Mouse (Mus musculus): ENCODE results near the gene Minpp1. TPM values are rescaled to one million over a fixed set of nuclear protein-coding genes. Genes with fewer than 3 reads are reported as not detected.
"Not testable (repeated sequence)": the region's sequence is repeated elsewhere in the genome, so short reads cannot be mapped to it uniquely, and the experiment has no call there.

Minpp1 gene
- polyA plus RNA-seq, 1 experiment from 2014 or later, result 64.0 TPM

GRCm38 (mm10) chr19:32476016-32476711 lies 9.4 kb upstream of the Minpp1 start:
- Histone ChIP-seq H3K4me3 (no peak overlapping the region), H3K27ac (no peak overlapping the region), H3K36me3 (no peaks in the 10 kb centered on the region), H3K9me3 (no peaks in the 10 kb centered on the region), H3K27me3 (ENCODE audit: insufficient read depth, poor library complexity, severe bottlenecking) (no peaks in the 10 kb centered on the region), H3K4me1 (replicated peaks) (no peaks in the 10 kb centered on the region)
- DNase-seq (ENCODE audit: low spot score), result no peak
- WGBS, result 87% methylated on average over 12 of the region's 12 CpGs

- 82% methylated on average over 4 of the region's 4 CpGs for WGBS
- Histone ChIP-seq H3K4me1 (replicated peaks) (no peaks in the 10 kb centered on the region), H3K27ac (no peak overlapping the region), H3K36me3 (no peaks in the 10 kb centered on the region), H3K9me3 (no peaks in the 10 kb centered on the region), H3K27me3 (ENCODE audit: insufficient read depth, poor library complexity, severe bottlenecking) (no peaks in the 10 kb centered on the region), H3K4me3 (no peak overlapping the region)
- no peak for DNase-seq (ENCODE audit: low spot score)
These were observed 8.9 kb upstream of the Minpp1 start for GRCm38 (mm10) chr19:32476712-32477052.

- WGBS, result 88% methylated on average over 5 of the region's 5 CpGs
These were observed 5.3 kb upstream of the Minpp1 start for GRCm38 (mm10) chr19:32480255-32480654.

GRCm38 (mm10) chr19:32480791-32481442 lies 4.7 kb upstream of the Minpp1 start:
- peaks cover 7% of the 10 kb centered on the region for H3K4me1 ChIP-seq (replicated peaks)

More at GRCm38 (mm10) chr19:32480255-32480654, 5.3 kb upstream of the Minpp1 start:
- H3K36me3 ChIP-seq, result no peaks in the 10 kb centered on the region
- H3K27me3 ChIP-seq (ENCODE audit: insufficient read depth, poor library complexity, severe bottlenecking), result no peaks in the 10 kb centered on the region
- H3K4me3 ChIP-seq, result no peak overlapping the region
- no peaks in the 10 kb centered on the region for H3K9me3 ChIP-seq
- no peak overlapping the region for H3K27ac ChIP-seq
- peaks cover 6% of the 10 kb centered on the region for H3K4me1 ChIP-seq (replicated peaks)
- no peak for DNase-seq (ENCODE audit: low spot score)

GRCm38 (mm10) chr19:32481511-32481910 lies 4.1 kb upstream of the Minpp1 start:
- no peaks in the 10 kb centered on the region for H3K9me3 ChIP-seq
- no peak for DNase-seq (ENCODE audit: low spot score)
- H3K27ac ChIP-seq, result no peak overlapping the region
- no peak overlapping the region for H3K4me3 ChIP-seq
- peaks cover 9% of the 10 kb centered on the region for H3K4me1 ChIP-seq (replicated peaks)
- H3K36me3 ChIP-seq, result no peaks in the 10 kb centered on the region
- 79% methylated on average over 4 of the region's 4 CpGs for WGBS
- no peaks in the 10 kb centered on the region for H3K27me3 ChIP-seq (ENCODE audit: insufficient read depth, poor library complexity, severe bottlenecking)

More at GRCm38 (mm10) chr19:32480791-32481442, 4.7 kb upstream of the Minpp1 start:
- no peak overlapping the region for H3K4me3 ChIP-seq
- 89% methylated on average over 8 of the region's 8 CpGs for WGBS
- no peak for DNase-seq (ENCODE audit: low spot score)
- no peak overlapping the region for H3K27ac ChIP-seq
- H3K36me3 ChIP-seq, result no peaks in the 10 kb centered on the region
- no peaks in the 10 kb centered on the region for H3K27me3 ChIP-seq (ENCODE audit: insufficient read depth, poor library complexity, severe bottlenecking)
- H3K9me3 ChIP-seq, result no peaks in the 10 kb centered on the region

GRCm38 (mm10) chr19:32484941-32485660 lies 468 bp upstream of the Minpp1 start:
- Histone ChIP-seq H3K4me1 (replicated peaks) (peaks cover 24% of the 10 kb centered on the region), H3K36me3 (no peaks in the 10 kb centered on the region), H3K4me3 (peak overlapping the region; percentile 72), H3K27me3 (ENCODE audit: insufficient read depth, poor library complexity, severe bottlenecking) (no peaks in the 10 kb centered on the region), H3K9me3 (no peaks in the 10 kb centered on the region), H3K27ac (peak overlapping the region; percentile 93)
- WGBS, result 20% methylated on average over 13 of the region's 13 CpGs
- DNase-seq (ENCODE audit: low spot score), result no peak

GRCm38 (mm10) chr19:32486106-32486724 lies 646 bp downstream of the Minpp1 start:
- peaks cover 24% of the 10 kb centered on the region for H3K4me1 ChIP-seq (replicated peaks)
- not testable (repeated sequence) for H3K36me3 ChIP-seq; H3K27me3 ChIP-seq (ENCODE audit: insufficient read depth, poor library complexity, severe bottlenecking); H3K9me3 ChIP-seq
- H3K4me3 ChIP-seq, result peak overlapping the region; percentile 72
- peak overlapping the region; percentile 93 for H3K27ac ChIP-seq
- under 1% methylated on average over 47 of the region's 47 CpGs for WGBS
- DNase-seq (ENCODE audit: low spot score), result peak; percentile 65

DNA sequence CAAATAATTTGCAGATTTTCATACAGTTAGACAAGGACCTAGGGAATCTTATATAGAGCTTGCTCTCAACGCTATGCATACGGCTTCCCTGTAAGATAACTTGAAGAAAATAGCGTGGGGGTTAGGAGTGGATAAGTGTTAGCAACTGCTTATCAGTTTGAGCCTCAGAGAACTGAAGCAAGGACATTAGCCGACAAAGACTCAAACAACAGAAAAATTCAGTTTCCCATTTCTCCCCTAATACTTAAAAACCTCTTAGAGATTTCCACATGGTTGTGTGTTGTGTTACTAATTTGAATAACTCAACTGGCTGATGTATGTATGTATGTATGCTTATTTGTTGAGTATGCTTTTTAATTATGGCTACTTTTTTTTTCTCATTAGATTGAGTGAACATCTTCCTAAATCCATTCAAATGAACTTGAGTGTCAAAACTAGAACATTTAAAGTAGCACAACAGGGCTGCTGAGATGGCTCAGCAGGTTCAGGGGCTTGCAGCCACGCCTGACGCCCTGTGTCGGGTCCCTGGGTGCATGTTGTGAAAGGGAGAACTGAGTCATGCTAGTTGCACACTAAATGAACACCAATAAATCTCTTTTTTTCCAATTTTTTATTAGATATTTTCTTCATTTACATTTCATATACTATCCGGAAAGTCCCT lies 2.2 kb downstream of the Minpp1 start:
- Histone ChIP-seq H3K27ac (no peak overlapping the region), H3K9me3 (no peaks in the 10 kb centered on the region), H3K36me3 (peaks cover 15% of the 10 kb centered on the region), H3K4me1 (replicated peaks) (peaks cover 24% of the 10 kb centered on the region), H3K27me3 (ENCODE audit: insufficient read depth, poor library complexity, severe bottlenecking) (no peaks in the 10 kb centered on the region), H3K4me3 (peak overlapping the region; percentile 72)
- WGBS, result 87% methylated on average over 8 of the region's 8 CpGs
- no peak for DNase-seq (ENCODE audit: low spot score)

DNA sequence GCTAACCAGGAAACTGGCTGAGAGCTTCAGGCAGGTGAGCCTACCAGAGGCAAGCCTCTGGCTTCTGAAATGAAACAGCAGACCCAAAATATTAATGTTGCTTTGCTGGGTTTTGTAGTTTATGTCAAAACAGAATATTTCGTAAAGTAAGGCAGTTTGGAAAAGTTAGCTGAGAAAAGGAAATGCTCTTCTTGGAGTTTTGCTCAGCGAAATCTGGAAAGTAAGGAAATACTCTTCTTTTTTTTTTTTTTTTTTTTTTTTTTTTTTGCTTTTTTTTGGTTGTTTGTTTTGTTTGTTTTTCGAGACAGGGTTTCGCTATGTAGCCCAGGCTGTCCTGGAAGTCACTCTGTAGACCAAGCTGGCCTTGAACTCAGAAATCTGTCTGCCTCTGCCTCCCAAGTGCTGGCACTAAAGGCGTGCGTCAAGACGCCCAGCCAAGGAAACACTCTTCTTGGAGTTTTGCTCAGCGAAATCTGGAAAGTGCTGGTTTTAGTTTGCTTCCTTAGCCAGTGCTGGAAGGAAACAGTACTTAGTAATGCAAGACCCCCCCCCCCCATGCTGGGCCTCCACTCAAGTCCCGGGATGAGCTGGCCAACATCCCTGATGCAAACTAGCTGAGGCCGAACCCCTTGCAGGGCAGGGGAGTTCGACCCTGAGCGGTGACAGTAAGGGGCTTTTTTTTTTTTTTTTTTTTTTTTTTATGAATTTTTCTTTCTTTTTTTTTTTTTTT lies 3.8 kb downstream of the Minpp1 start:
- no peaks in the 10 kb centered on the region for H3K27me3 ChIP-seq (ENCODE audit: insufficient read depth, poor library complexity, severe bottlenecking)
- no peak overlapping the region for H3K4me3 ChIP-seq
- H3K27ac ChIP-seq, result no peak overlapping the region
- peaks cover 24% of the 10 kb centered on the region for H3K4me1 ChIP-seq (replicated peaks)
- 90% methylated on average over 12 of the region's 12 CpGs for WGBS
- peaks cover 31% of the 10 kb centered on the region for H3K36me3 ChIP-seq
- no peak for DNase-seq (ENCODE audit: low spot score)
- H3K9me3 ChIP-seq, result no peaks in the 10 kb centered on the region

GRCm38 (mm10) chr19:32490976-32491375 lies 5.4 kb downstream of the Minpp1 start:
- H3K36me3 ChIP-seq, result peaks cover 47% of the 10 kb centered on the region
- H3K27ac ChIP-seq, result no peak overlapping the region
- no peak overlapping the region for H3K4me3 ChIP-seq
- WGBS, result 91% methylated on average over 2 of the region's 2 CpGs
- DNase-seq (ENCODE audit: low spot score), result no peak
- peaks cover 17% of the 10 kb centered on the region for H3K4me1 ChIP-seq (replicated peaks)
- no peaks in the 10 kb centered on the region for H3K9me3 ChIP-seq
- no peaks in the 10 kb centered on the region for H3K27me3 ChIP-seq (ENCODE audit: insufficient read depth, poor library complexity, severe bottlenecking)

- no peak overlapping the region for H3K4me3 ChIP-seq
- peaks cover 7% of the 10 kb centered on the region for H3K4me1 ChIP-seq (replicated peaks)
- 95% methylated on average over 3 of the region's 3 CpGs for WGBS
- no peaks in the 10 kb centered on the region for H3K9me3 ChIP-seq
- peaks cover 57% of the 10 kb centered on the region for H3K36me3 ChIP-seq
- H3K27me3 ChIP-seq (ENCODE audit: insufficient read depth, poor library complexity, severe bottlenecking), result no peaks in the 10 kb centered on the region
- H3K27ac ChIP-seq, result no peak overlapping the region
- no peak for DNase-seq (ENCODE audit: low spot score)
These were observed 6.8 kb downstream of the Minpp1 start for GRCm38 (mm10) chr19:32492339-32492738.

- peaks cover under 1% of the 10 kb centered on the region for H3K4me1 ChIP-seq (replicated peaks)
These were observed 7.4 kb downstream of the Minpp1 start for GRCm38 (mm10) chr19:32492981-32493380.

More at GRCm38 (mm10) chr19:32492981-32493380, 7.4 kb downstream of the Minpp1 start:
- 93% methylated on average over 5 of the region's 5 CpGs for WGBS
- H3K36me3 ChIP-seq, result peaks cover 64% of the 10 kb centered on the region
- H3K9me3 ChIP-seq, result no peaks in the 10 kb centered on the region
- no peaks in the 10 kb centered on the region for H3K27me3 ChIP-seq (ENCODE audit: insufficient read depth, poor library complexity, severe bottlenecking)
- H3K4me3 ChIP-seq, result no peak overlapping the region
- DNase-seq (ENCODE audit: low spot score), result no peak
- H3K27ac ChIP-seq, result no peak overlapping the region
